32 mouse cellular contexts compared by ENCODE assay signal in the genomic region with DNA sequence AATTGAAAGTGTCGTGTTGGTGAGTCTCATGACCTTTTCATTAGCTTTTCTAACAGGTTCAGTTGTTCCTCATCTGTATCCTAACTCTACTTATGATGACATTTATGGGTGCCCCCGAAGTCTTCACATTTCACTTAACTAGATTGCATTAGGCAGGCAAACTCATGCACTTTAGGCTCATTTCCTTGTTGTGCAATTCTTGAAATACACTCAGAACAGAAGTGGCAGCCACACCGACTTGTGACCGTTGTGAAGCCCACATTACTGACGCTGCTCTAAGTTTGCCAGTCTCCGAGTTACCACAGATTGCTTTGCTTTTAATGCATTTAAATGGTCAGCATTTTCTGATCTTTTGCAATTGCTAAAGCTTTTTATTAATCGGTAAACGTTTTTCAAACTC.
DNase-seq lines count a peak whose midpoint lies in the region; ATAC-seq and TF ChIP-seq lines count a peak whose summit lies in the region.
"Had no signal": no experiment of that assay in that cellular context is flagged by ENCODE, and none has a peak within 500 bp of the region (broad histone marks: within the 10 kb centered on the region; RNA-seq: fewer than 3 reads in every experiment).

No protein-coding gene starts in this region.

- no peak for TF ChIP-seq CTCF in lung, adult 2 months (IDR thresholded peaks at IDR 0.05; ENCODE audit: insufficient read depth, low read length)

- no peak overlapping the region for H3K4me2 ChIP-seq in forebrain, embryonic 14.5 days (ENCODE audit: low read length)
- no peak overlapping the region for H3K4me2 ChIP-seq in intestine, embryonic 15.5 days (replicated peaks)
- H3K4me2 ChIP-seq: embryonic facial prominence, embryonic 12.5 days; embryonic facial prominence, embryonic 15.5 days; forebrain, embryonic 15.5 days; heart, embryonic 13.5 days; hindbrain, embryonic 14.5 days had no signal

- DNase-seq in embryo, embryonic 10.5 days (ENCODE audit: low spot score): peak; percentile 14
- no peak for DNase-seq in embryo, embryonic 9.5 days (ENCODE audit: extremely low spot score)
- DNase-seq in lung, postnatal 14 days: peak; percentile 9
- DNase-seq in lung, adult 2 months: no peak
- peak; percentile 39 for DNase-seq in forelimb bud, embryonic 11.5 days (ENCODE audit: low read depth, low spot score)
- peak; percentile 47 for DNase-seq in lung, postnatal 36 days
- no peak for DNase-seq in forebrain, embryonic 14.5 days (ENCODE audit: low spot score)
- DNase-seq: adrenal gland, postnatal 10 days; adrenal gland, postnatal 36 days; B cell, adult 2 months; cerebellum, adult 11 months; cerebellum, adult 2 months; cerebellum, adult 9-11 months; cerebellum, postnatal 25 days; gastrocnemius, adult 2 months; gastrocnemius, postnatal 14 days; heart, adult 18-20 months; heart, postnatal 14 days; heart, postnatal 4 days had no signal

- no peaks in the 10 kb centered on the region for H3K9me3 ChIP-seq in forebrain, embryonic 14.5 days (replicated peaks; ENCODE audit: control insufficient read depth, low read length)
- H3K9me3 ChIP-seq in intestine, embryonic 15.5 days: no peaks in the 10 kb centered on the region
- H3K9me3 ChIP-seq: embryonic facial prominence, embryonic 12.5 days; embryonic facial prominence, embryonic 15.5 days; forebrain, embryonic 15.5 days; heart, embryonic 10.5 days; heart, embryonic 13.5 days had no signal

- no peaks in the 10 kb centered on the region for H3K36me3 ChIP-seq in forebrain, embryonic 14.5 days (ENCODE audit: control insufficient read depth, insufficient read depth, low read length)
- no peaks in the 10 kb centered on the region for H3K36me3 ChIP-seq in intestine, embryonic 15.5 days
- H3K36me3 ChIP-seq: embryonic facial prominence, embryonic 12.5 days; embryonic facial prominence, embryonic 15.5 days; forebrain, embryonic 15.5 days; G1E; heart, embryonic 10.5 days; heart, embryonic 13.5 days had no signal

- H3K4me1 ChIP-seq in lung, adult 2 months (ENCODE audit: control insufficient read depth, insufficient read depth, low read length): no peaks in the 10 kb centered on the region
- H3K4me1 ChIP-seq in forebrain, embryonic 14.5 days (ENCODE audit: control insufficient read depth, insufficient read depth, low read length): no peaks in the 10 kb centered on the region
- no peaks in the 10 kb centered on the region for H3K4me1 ChIP-seq in intestine, embryonic 15.5 days (replicated peaks)
- H3K4me1 ChIP-seq: embryonic facial prominence, embryonic 12.5 days; embryonic facial prominence, embryonic 15.5 days; forebrain, embryonic 15.5 days; heart, embryonic 10.5 days; heart, embryonic 13.5 days had no signal

- ATAC-seq in forebrain, embryonic 14.5 days: no peak
- no peak for ATAC-seq in intestine, embryonic 15.5 days
- ATAC-seq: forebrain, embryonic 15.5 days; hindbrain, postnatal 0 days; inflammation-experienced regulatory T-cells, adult 6 months; intestine, postnatal 0 days; Patski had no signal

- H3K4me3 ChIP-seq in lung, adult 2 months (replicated peaks; ENCODE audit: extremely low read depth, low read depth, low read length): no peak overlapping the region
- no peak overlapping the region for H3K4me3 ChIP-seq in forebrain, embryonic 14.5 days (ENCODE audit: low read depth, low read length)
- no peak overlapping the region for H3K4me3 ChIP-seq in intestine, embryonic 15.5 days (replicated peaks)
- H3K4me3 ChIP-seq: embryonic facial prominence, embryonic 12.5 days; embryonic facial prominence, embryonic 15.5 days; forebrain, embryonic 15.5 days; gastrocnemius, adult 2 months; heart, embryonic 10.5 days; heart, embryonic 13.5 days had no signal

- H3K27ac ChIP-seq in forebrain, embryonic 14.5 days (ENCODE audit: low read depth, low read length): no peak overlapping the region
- H3K27ac ChIP-seq in intestine, embryonic 15.5 days: no peak overlapping the region
- H3K27ac ChIP-seq: embryonic facial prominence, embryonic 12.5 days; embryonic facial prominence, embryonic 15.5 days; forebrain, embryonic 15.5 days; gastrocnemius, adult 2 months; heart, embryonic 10.5 days; heart, embryonic 13.5 days; hindbrain, embryonic 14.5 days; hindbrain, postnatal 0 days had no signal

- H3K27me3 ChIP-seq in forebrain, embryonic 14.5 days (replicated peaks; ENCODE audit: control insufficient read depth, insufficient read depth, low read length): no peaks in the 10 kb centered on the region
- H3K27me3 ChIP-seq in intestine, embryonic 15.5 days (replicated peaks): no peaks in the 10 kb centered on the region
- H3K27me3 ChIP-seq: CH12.LX; embryonic facial prominence, embryonic 12.5 days; embryonic facial prominence, embryonic 15.5 days; forebrain, embryonic 15.5 days; heart, embryonic 13.5 days had no signal

- no peak overlapping the region for H3K9ac ChIP-seq in forebrain, embryonic 14.5 days (ENCODE audit: low read length)
- H3K9ac ChIP-seq in intestine, embryonic 15.5 days: no peak overlapping the region
- H3K9ac ChIP-seq: embryonic facial prominence, embryonic 12.5 days; embryonic facial prominence, embryonic 15.5 days; forebrain, embryonic 15.5 days; heart, embryonic 13.5 days; hindbrain, embryonic 14.5 days had no signal

- WGBS in lung, adult 2 months: 54% methylated on average over 8 of the region's 8 CpGs
- 88% methylated on average over 8 of the region's 8 CpGs for WGBS in forebrain, embryonic 14.5 days
- 76% methylated on average over 8 of the region's 8 CpGs for WGBS in intestine, embryonic 15.5 days

- TF ChIP-seq POLR2A in lung, adult 2 months (IDR thresholded peaks at IDR 0.05; ENCODE audit: borderline replicate concordance, extremely low read depth, low read depth, low read length): no peak

Comparison
In these comparisons a context has a peak if more than half of its experiments do, and no peak if none do; other contexts are left out.
1. DNase-seq: peak in embryo, embryonic 10.5 days (single experiment), lung, postnatal 14 days (single experiment), forelimb bud, embryonic 11.5 days (single experiment) and lung, postnatal 36 days (single experiment); none in embryo, embryonic 9.5 days (single experiment), lung, adult 2 months (single experiment) and forebrain, embryonic 14.5 days (single experiment).